Mouse (Mus musculus): ENCODE data around the gene Dnajb5. TPM values are rescaled to one million over a fixed set of nuclear protein-coding genes. Genes with fewer than 3 reads are reported as not detected.
"Not testable (repeated sequence)": the region's sequence is repeated elsewhere in the genome, so short reads cannot be mapped to it uniquely, and the experiment has no call there.

Dnajb5 gene
- polyA plus RNA-seq, 2 experiments from 2014 or later: 4.9 to 7.0 TPM

- no peak for ATAC-seq
Observed at GRCm38 (mm10) chr4:42973868-42974267, 24.3 kb downstream of the Dnajb5 start.

GRCm38 (mm10) chr4:42978062-42978461 is 28.4 kb downstream of the Dnajb5 start:
- peak; percentile 43 for ATAC-seq

GRCm38 (mm10) chr4:42980467-42980866 is 30.9 kb downstream of the Dnajb5 start:
- not testable (repeated sequence) for ATAC-seq

GRCm38 (mm10) chr4:42988296-42988695 is 38.7 kb downstream of the Dnajb5 start:
- ATAC-seq: no peak

GRCm38 (mm10) chr4:42998022-42998421 is 48.4 kb downstream of the Dnajb5 start:
- no peak for ATAC-seq

GRCm38 (mm10) chr4:42999451-43000140 is 50.0 kb downstream of the Dnajb5 start:
- ATAC-seq: peak; percentile 26

- ATAC-seq: peak; percentile 94
Observed at GRCm38 (mm10) chr4:43000141-43000986, 50.8 kb downstream of the Dnajb5 start, which contains the start of gene Vcp. TSS of gene Vcp (minus strand) at chr4:43000507.

- ATAC-seq: no peak
Observed at GRCm38 (mm10) chr4:43001272-43001671, 51.7 kb downstream of the Dnajb5 start.

- no peak for ATAC-seq
Observed at GRCm38 (mm10) chr4:43002756-43003439, 53.3 kb downstream of the Dnajb5 start.

GRCm38 (mm10) chr4:43004951-43005350 is 55.3 kb downstream of the Dnajb5 start:
- ATAC-seq: no peak

- peak; percentile 72 for ATAC-seq
Observed at GRCm38 (mm10) chr4:43005765-43006164, 56.2 kb downstream of the Dnajb5 start.

Other genes starting within 250 kb of the Dnajb5 start
- not detected for gene 4930578G10Rik, start 214.3 kb upstream of the Dnajb5 start, polyA plus RNA-seq (2017; shearing (Covaris generic))
- gene Ccl19, start 193.2 kb upstream of the Dnajb5 start, polyA plus RNA-seq (2017; shearing (Covaris generic)): not detected
- not detected for gene Ccl21a, start 175.8 kb upstream of the Dnajb5 start, polyA plus RNA-seq (2017; shearing (Covaris generic))
- gene Fam205a1, start 95.9 kb upstream of the Dnajb5 start, polyA plus RNA-seq (2017; shearing (Covaris generic)): not detected
- gene Gm12394, start 93.0 kb upstream of the Dnajb5 start, polyA plus RNA-seq (2017; shearing (Covaris generic)): not detected
- not detected for gene Fam205c, start 75.6 kb upstream of the Dnajb5 start, polyA plus RNA-seq (2017; shearing (Covaris generic))
- under 1 TPM in 1 of 2 experiments, not detected in 1; 0.05 TPM for gene Phf24, start 33.2 kb upstream of the Dnajb5 start, polyA plus RNA-seq (2017; shearing (Covaris generic))
- under 1 TPM in 1 of 2 experiments, not detected in 1; 0.48 TPM for gene 1700022I11Rik, start 19.8 kb downstream of the Dnajb5 start, polyA plus RNA-seq (2017; shearing (Covaris generic))
- gene Vcp, start 50.7 kb downstream of the Dnajb5 start, polyA plus RNA-seq (2017; shearing (Covaris generic)): 100 to 1,000 TPM; 164 to 202 TPM
- gene Fancg, start 60.7 kb downstream of the Dnajb5 start, polyA plus RNA-seq (2017; shearing (Covaris generic)): 10 to 100 TPM; 23.3 to 38.7 TPM
- gene Pigo, start 76.0 kb downstream of the Dnajb5 start, polyA plus RNA-seq (2017; shearing (Covaris generic)): 10 to 100 TPM; 12.1 to 34.1 TPM
- 100 to 1,000 TPM; 137 to 170 TPM for gene Stoml2, start 81.9 kb downstream of the Dnajb5 start, polyA plus RNA-seq (2017; shearing (Covaris generic))
- 1 to 10 TPM; 1.5 to 2.3 TPM for gene Fam214b, start 96.4 kb downstream of the Dnajb5 start, polyA plus RNA-seq (2017; shearing (Covaris generic))
- under 1 TPM; 0.05 to 0.29 TPM for gene Unc13b, start 109.1 kb downstream of the Dnajb5 start, polyA plus RNA-seq (2017; shearing (Covaris generic))

All from CD4-positive, CD25-positive, alpha-beta regulatory T cell, adult 4 months (primary cell).